In genomic region chr8:84798446-84799135, GRCm38 (mm10) we compare ENCODE assay signal across 8 mouse cellular contexts. TPM values are rescaled to one million over a fixed set of nuclear protein-coding genes. Genes with fewer than 3 reads are reported as not detected.
A peak's percentile ranks its signal among the peaks of the same experiment; 100 is the strongest.
DNase-seq lines count a peak whose midpoint lies in the region; ATAC-seq and TF ChIP-seq lines count a peak whose summit lies in the region.

No protein-coding gene starts in this region.

- H3K4me1 ChIP-seq in erythroblast, embryonic 14.5 days (ENCODE audit: control insufficient read depth), result peaks cover 34% of the 10 kb centered on the region
- H3K4me1 ChIP-seq in ES-Bruce4 (ENCODE audit: control insufficient read depth, insufficient read depth, low read length), result no peaks in the 10 kb centered on the region
- H3K4me1 ChIP-seq in forebrain, embryonic 16.5 days (replicated peaks; ENCODE audit: control insufficient read depth, insufficient read depth, low read length), result peaks cover 64% of the 10 kb centered on the region
- peaks cover 20% of the 10 kb centered on the region for H3K4me1 ChIP-seq in liver, embryonic 16.5 days (ENCODE audit: control insufficient read depth, low read depth, low read length)

- TF ChIP-seq EP300 in ES-Bruce4 (IDR thresholded peaks at IDR 0.05; ENCODE audit: insufficient read depth, low read depth, low read length), result no peak

- H3K4me2 ChIP-seq in forebrain, embryonic 16.5 days (ENCODE audit: low read length), result peak overlapping the region; percentile 73
- H3K4me2 ChIP-seq in liver, embryonic 16.5 days (ENCODE audit: low read depth, low read length), result peak overlapping the region; percentile 90

- H3K27me3 ChIP-seq in erythroblast, embryonic 14.5 days (ENCODE audit: control insufficient read depth), result peaks cover 89% of the 10 kb centered on the region
- peaks cover 17% of the 10 kb centered on the region for H3K27me3 ChIP-seq in ES-Bruce4 (ENCODE audit: control insufficient read depth, insufficient read depth, low read length, poor library complexity, severe bottlenecking)
- no peaks in the 10 kb centered on the region for H3K27me3 ChIP-seq in forebrain, embryonic 16.5 days (replicated peaks; ENCODE audit: control insufficient read depth, insufficient read depth, low read length)
- H3K27me3 ChIP-seq in liver, embryonic 16.5 days (ENCODE audit: control insufficient read depth, insufficient read depth, low read depth, low read length), result peaks cover 60% of the 10 kb centered on the region

- no peak for ATAC-seq in erythroblast, adult 5-6 weeks (replicated peaks; ENCODE audit: low FRiP score, poor library complexity, severe bottlenecking)
- no peak for ATAC-seq in forebrain, embryonic 16.5 days
- ATAC-seq in liver, embryonic 16.5 days (ENCODE audit: low read depth), result no peak

- no peak for TF ChIP-seq POLR2A in ES-Bruce4 (IDR thresholded peaks at IDR 0.05; ENCODE audit: insufficient read depth, low read length)

- no peak for TF ChIP-seq CTCF in ES-Bruce4 (IDR thresholded peaks at IDR 0.05; ENCODE audit: low read depth, low read length)

- intact Hi-C loops in left cerebral cortex, postnatal 36 days (cut with DNase I), result no loop called here

- H3K4me3 ChIP-seq in erythroblast, embryonic 14.5 days (replicated peaks), result peak overlapping the region; percentile 74
- H3K4me3 ChIP-seq in ES-Bruce4 (ENCODE audit: low read depth, low read length), result peak overlapping the region; percentile 45
- peak overlapping the region; percentile 76 for H3K4me3 ChIP-seq in forebrain, embryonic 16.5 days (replicated peaks; ENCODE audit: low read length)
- H3K4me3 ChIP-seq in liver, embryonic 16.5 days (ENCODE audit: low read depth, low read length), result peak overlapping the region; percentile 79

- H3K36me3 ChIP-seq in erythroblast, embryonic 14.5 days (ENCODE audit: control insufficient read depth), result peaks cover 6% of the 10 kb centered on the region
- no peaks in the 10 kb centered on the region for H3K36me3 ChIP-seq in ES-Bruce4 (ENCODE audit: control insufficient read depth, insufficient read depth, low read length, poor library complexity, severe bottlenecking)
- no peaks in the 10 kb centered on the region for H3K36me3 ChIP-seq in forebrain, embryonic 16.5 days (ENCODE audit: control insufficient read depth, insufficient read depth)
- H3K36me3 ChIP-seq in liver, embryonic 16.5 days (ENCODE audit: control insufficient read depth, insufficient read depth), result no peaks in the 10 kb centered on the region

- DNase-seq in adrenal gland, adult 18-20 months (ENCODE audit: low spot score in 2 of 2), result no peak
- no peak for DNase-seq in adrenal gland, postnatal 10 days
- no peak for DNase-seq in left cerebral cortex, postnatal 36 days (ENCODE audit: low spot score in 2 of 2)

- peak overlapping the region; percentile 69; the same call in 1 of the 2 replicates for H3K9ac ChIP-seq in ES-Bruce4 (ENCODE audit: low read depth, poor library complexity, severe bottlenecking)
- H3K9ac ChIP-seq in forebrain, embryonic 16.5 days (replicated peaks; ENCODE audit: low read depth, low read length), result peak overlapping the region; percentile 98
- peak overlapping the region; percentile 78; the same call in 1 of the 2 replicates for H3K9ac ChIP-seq in liver, embryonic 16.5 days (ENCODE audit: low read depth, low read length)

- H3K27ac ChIP-seq in ES-Bruce4 (ENCODE audit: insufficient read depth, low read length), result no peak overlapping the region
- H3K27ac ChIP-seq in forebrain, embryonic 16.5 days (ENCODE audit: low read length), result peak overlapping the region; percentile 99
- no peak overlapping the region for H3K27ac ChIP-seq in liver, embryonic 16.5 days (ENCODE audit: low read length)

- H3K9me3 ChIP-seq in erythroblast, embryonic 14.5 days (ENCODE audit: control insufficient read depth, low read length), result peaks cover 4% of the 10 kb centered on the region; the same call in 1 of the 2 replicates
- no peaks in the 10 kb centered on the region for H3K9me3 ChIP-seq in ES-Bruce4 (replicated peaks; ENCODE audit: control insufficient read depth, insufficient read depth, low read length, poor library complexity, severe bottlenecking)
- H3K9me3 ChIP-seq in forebrain, embryonic 16.5 days (ENCODE audit: control insufficient read depth, low read length), result no peaks in the 10 kb centered on the region
- no peaks in the 10 kb centered on the region for H3K9me3 ChIP-seq in liver, embryonic 16.5 days (replicated peaks; ENCODE audit: control insufficient read depth, low read length)

- 31% methylated on average over 10 of the region's 10 CpGs for WGBS in forebrain, embryonic 16.5 days
- 67% methylated on average over 10 of the region's 10 CpGs for WGBS in liver, embryonic 16.5 days (ENCODE audit: insufficient replicate concordance)

RNA-seq across cellular contexts. Expression of gene Nfix, which starts 1.6 kb away (rescaled TPM):
- 1.9 and 2.6 TPM in 2 replicates for polyA plus RNA-seq in erythroblast, embryonic 14.5 days (2012)
- 19.0 and 24.5 TPM in 2 replicates for total RNA-seq in erythroblast, adult 5-6 weeks (2015; ENCODE audit: low replicate concordance)
- 7.9 and 14.1 TPM in 2 replicates for total RNA-seq in erythroblast, adult 5-6 weeks (2017; ENCODE audit: low replicate concordance)
- 1.2 and 1.8 TPM in 2 replicates for polyA plus RNA-seq in ES-Bruce4 (2011; ENCODE audit: insufficient read depth, insufficient read length, low read depth, missing spikeins)
- polyA plus RNA-seq in forebrain, embryonic 16.5 days (2015; fragmentation: Nextera tagmentation; extraction: Ambion mirVana), result 440 and 546 TPM in 2 replicates
- polyA plus RNA-seq in liver, embryonic 16.5 days (2015; fragmentation: Nextera tagmentation; extraction: Ambion mirVana), result 2.0 and 2.4 TPM in 2 replicates
- total RNA-seq in adrenal gland, adult 18-20 months (2021), result 100 to 1,000 TPM in 1 of 2 experiments, 10 to 100 TPM in 1; 92.2 to 127 TPM
- total RNA-seq in adrenal gland, postnatal 10 days (2021), result 100 to 1,000 TPM; 145 to 200 TPM
- 100 to 1,000 TPM; 303 to 353 TPM for total RNA-seq in left cerebral cortex, postnatal 36 days (2021)

RNA-seq across cellular contexts. Expression of gene Dand5, which starts 24.0 kb away (rescaled TPM):
- polyA plus RNA-seq in erythroblast, embryonic 14.5 days (2012), result 1.3 and 1.5 TPM in 2 replicates
- total RNA-seq in erythroblast, adult 5-6 weeks (2015; ENCODE audit: low replicate concordance), result 2.3 TPM in 1 of 2 replicates, not detected in the other
- total RNA-seq in erythroblast, adult 5-6 weeks (2017; ENCODE audit: low replicate concordance), result 2.3 and 3.9 TPM in 2 replicates
- polyA plus RNA-seq in ES-Bruce4 (2011; ENCODE audit: insufficient read depth, insufficient read length, low read depth, missing spikeins), result 2.5 and 3.1 TPM in 2 replicates
- polyA plus RNA-seq in forebrain, embryonic 16.5 days (2015; fragmentation: Nextera tagmentation; extraction: Ambion mirVana), result 8.2 and 8.7 TPM in 2 replicates
- 2.5 and 3.0 TPM in 2 replicates for polyA plus RNA-seq in liver, embryonic 16.5 days (2015; fragmentation: Nextera tagmentation; extraction: Ambion mirVana)
- total RNA-seq in adrenal gland, adult 18-20 months (2021), result 10 to 100 TPM; 10.6 to 10.8 TPM
- total RNA-seq in adrenal gland, postnatal 10 days (2021), result 1 to 10 TPM; 5.0 to 6.9 TPM
- 10 to 100 TPM; 10.3 to 10.9 TPM for total RNA-seq in left cerebral cortex, postnatal 36 days (2021)

RNA-seq across cellular contexts. Expression of gene Gadd45gip1, which starts 32.7 kb away (rescaled TPM):
- 10.3 and 11.6 TPM in 2 replicates for polyA plus RNA-seq in erythroblast, embryonic 14.5 days (2012)
- 4.4 and 5.9 TPM in 2 replicates for total RNA-seq in erythroblast, adult 5-6 weeks (2015; ENCODE audit: low replicate concordance)
- total RNA-seq in erythroblast, adult 5-6 weeks (2017; ENCODE audit: low replicate concordance), result 7.4 and 7.7 TPM in 2 replicates
- 19.5 and 20.5 TPM in 2 replicates for polyA plus RNA-seq in ES-Bruce4 (2011; ENCODE audit: insufficient read depth, insufficient read length, low read depth, missing spikeins)
- 31.3 and 34.3 TPM in 2 replicates for polyA plus RNA-seq in forebrain, embryonic 16.5 days (2015; fragmentation: Nextera tagmentation; extraction: Ambion mirVana)
- 41.5 and 41.9 TPM in 2 replicates for polyA plus RNA-seq in liver, embryonic 16.5 days (2015; fragmentation: Nextera tagmentation; extraction: Ambion mirVana)
- 10 to 100 TPM; 62.0 to 71.1 TPM for total RNA-seq in adrenal gland, adult 18-20 months (2021)
- 10 to 100 TPM; 39.2 to 40.0 TPM for total RNA-seq in adrenal gland, postnatal 10 days (2021)
- 10 to 100 TPM; 26.3 to 26.9 TPM for total RNA-seq in left cerebral cortex, postnatal 36 days (2021)

RNA-seq across cellular contexts. Expression of gene Rad23a, which starts 41.9 kb away (rescaled TPM):
- 740 and 808 TPM in 2 replicates for polyA plus RNA-seq in erythroblast, embryonic 14.5 days (2012)
- 379 and 406 TPM in 2 replicates for total RNA-seq in erythroblast, adult 5-6 weeks (2015; ENCODE audit: low replicate concordance)
- 572 and 669 TPM in 2 replicates for total RNA-seq in erythroblast, adult 5-6 weeks (2017; ENCODE audit: low replicate concordance)
- 68.0 and 76.1 TPM in 2 replicates for polyA plus RNA-seq in ES-Bruce4 (2011; ENCODE audit: insufficient read depth, insufficient read length, low read depth, missing spikeins)
- polyA plus RNA-seq in forebrain, embryonic 16.5 days (2015; fragmentation: Nextera tagmentation; extraction: Ambion mirVana), result 84.8 and 86.5 TPM in 2 replicates
- 294 and 307 TPM in 2 replicates for polyA plus RNA-seq in liver, embryonic 16.5 days (2015; fragmentation: Nextera tagmentation; extraction: Ambion mirVana)
- total RNA-seq in adrenal gland, adult 18-20 months (2021), result 100 to 1,000 TPM; 109 to 113 TPM
- 100 to 1,000 TPM in 1 of 2 experiments, 10 to 100 TPM in 1; 89.4 to 108 TPM for total RNA-seq in adrenal gland, postnatal 10 days (2021)
- total RNA-seq in left cerebral cortex, postnatal 36 days (2021), result 10 to 100 TPM; 77.9 to 78.8 TPM

RNA-seq across cellular contexts. Expression of gene Calr, which starts 48.1 kb away (rescaled TPM):
- 29.4 and 30.9 TPM in 2 replicates for polyA plus RNA-seq in erythroblast, embryonic 14.5 days (2012)
- 255 and 289 TPM in 2 replicates for total RNA-seq in erythroblast, adult 5-6 weeks (2015; ENCODE audit: low replicate concordance)
- 800 and 908 TPM in 2 replicates for total RNA-seq in erythroblast, adult 5-6 weeks (2017; ENCODE audit: low replicate concordance)
- polyA plus RNA-seq in ES-Bruce4 (2011; ENCODE audit: insufficient read depth, insufficient read length, low read depth, missing spikeins), result 507 and 546 TPM in 2 replicates
- polyA plus RNA-seq in forebrain, embryonic 16.5 days (2015; fragmentation: Nextera tagmentation; extraction: Ambion mirVana), result 610 and 631 TPM in 2 replicates
- 473 and 480 TPM in 2 replicates for polyA plus RNA-seq in liver, embryonic 16.5 days (2015; fragmentation: Nextera tagmentation; extraction: Ambion mirVana)
- total RNA-seq in adrenal gland, adult 18-20 months (2021), result 100 to 1,000 TPM; 606 to 686 TPM
- total RNA-seq in adrenal gland, postnatal 10 days (2021), result 100 to 1,000 TPM; 404 to 492 TPM
- total RNA-seq in left cerebral cortex, postnatal 36 days (2021), result 100 to 1,000 TPM; 435 to 511 TPM
